In genomic region chr4:132573327-132573726, GRCm38 (mm10) we compare ENCODE assay signal across 11 mouse cellular contexts. TPM values are rescaled to one million over a fixed set of nuclear protein-coding genes. Genes with fewer than 3 reads are reported as not detected.
DNase-seq lines count a peak whose midpoint lies in the region; ATAC-seq and TF ChIP-seq lines count a peak whose summit lies in the region.
"Had no signal": no experiment of that assay in that cellular context is flagged by ENCODE, and none has a peak within 500 bp of the region (broad histone marks: within the 10 kb centered on the region; RNA-seq: fewer than 3 reads in every experiment).

No protein-coding gene starts in this region.

- no peak overlapping the region for H3K4me2 ChIP-seq in forebrain, embryonic 14.5 days (ENCODE audit: low read length)
- no peak overlapping the region for H3K4me2 ChIP-seq in forebrain, embryonic 11.5 days (ENCODE audit: low read depth, low read length, severe bottlenecking)
- H3K4me2 ChIP-seq in liver, embryonic 16.5 days (ENCODE audit: low read depth, low read length) = no peak overlapping the region
- H3K4me2 ChIP-seq in liver, postnatal 0 days (ENCODE audit: low read depth, low read length) = no peak overlapping the region
- H3K4me2 ChIP-seq: neural tube, embryonic 12.5 days had no signal

- H3K79me2 ChIP-seq in macrophage (ENCODE audit: inconsistent target) = peaks cover 100% of the 10 kb centered on the region

- H3K36me3 ChIP-seq in forebrain, embryonic 14.5 days (ENCODE audit: control insufficient read depth, insufficient read depth, low read length) = no peaks in the 10 kb centered on the region
- H3K36me3 ChIP-seq in forebrain, embryonic 11.5 days (ENCODE audit: control insufficient read depth, insufficient read depth, low read length) = no peaks in the 10 kb centered on the region
- no peaks in the 10 kb centered on the region for H3K36me3 ChIP-seq in liver, embryonic 16.5 days (ENCODE audit: control insufficient read depth, insufficient read depth)
- no peaks in the 10 kb centered on the region for H3K36me3 ChIP-seq in liver, postnatal 0 days (replicated peaks; ENCODE audit: insufficient read depth, low read length)
- H3K36me3 ChIP-seq in macrophage (ENCODE audit: inconsistent target) = peaks cover 40% of the 10 kb centered on the region
- H3K36me3 ChIP-seq: midbrain, embryonic 10.5 days; neural tube, embryonic 12.5 days had no signal

- H3K9ac ChIP-seq in forebrain, embryonic 14.5 days (ENCODE audit: low read length) = no peak overlapping the region
- H3K9ac ChIP-seq in forebrain, embryonic 11.5 days (ENCODE audit: low read length) = no peak overlapping the region
- no peak overlapping the region for H3K9ac ChIP-seq in liver, embryonic 16.5 days (ENCODE audit: low read depth, low read length)
- H3K9ac ChIP-seq in liver, postnatal 0 days (replicated peaks) = no peak overlapping the region
- H3K9ac ChIP-seq: neural tube, embryonic 12.5 days had no signal

- H3K27ac ChIP-seq in forebrain, embryonic 14.5 days (ENCODE audit: low read depth, low read length) = no peak overlapping the region
- no peak overlapping the region for H3K27ac ChIP-seq in forebrain, embryonic 11.5 days (ENCODE audit: low read depth, low read length)
- H3K27ac ChIP-seq in liver, embryonic 16.5 days (ENCODE audit: low read length) = no peak overlapping the region
- no peak overlapping the region for H3K27ac ChIP-seq in liver, postnatal 0 days (ENCODE audit: low read depth)
- peak overlapping the region; percentile 86 for H3K27ac ChIP-seq in macrophage
- H3K27ac ChIP-seq: hindbrain, postnatal 0 days; midbrain, embryonic 10.5 days; neural tube, embryonic 12.5 days had no signal

- no peak for TF ChIP-seq EP300 in liver, postnatal 0 days (IDR thresholded peaks at IDR 0.05; ENCODE audit: low read depth)

- DNase-seq in forebrain, embryonic 14.5 days (ENCODE audit: low spot score) = peak; percentile 5
- no peak for DNase-seq in forebrain, embryonic 11.5 days (ENCODE audit: low spot score)
- DNase-seq in liver, postnatal 0 days = no peak
- DNase-seq in right cerebral cortex, adult 18-20 months = no peak
- no peak for DNase-seq in MN1 (ENCODE audit: low spot score)

- H3K9me3 ChIP-seq in forebrain, embryonic 14.5 days (replicated peaks; ENCODE audit: control insufficient read depth, low read length) = no peaks in the 10 kb centered on the region; the same call in 1 of the 2 replicates
- H3K9me3 ChIP-seq in forebrain, embryonic 11.5 days (ENCODE audit: control insufficient read depth, low read length) = no peaks in the 10 kb centered on the region
- H3K9me3 ChIP-seq in liver, embryonic 16.5 days (replicated peaks; ENCODE audit: control insufficient read depth, low read length) = peaks cover 2% of the 10 kb centered on the region
- H3K9me3 ChIP-seq in liver, postnatal 0 days (ENCODE audit: low read length) = no peaks in the 10 kb centered on the region
- H3K9me3 ChIP-seq: neural tube, embryonic 12.5 days had no signal

- H3K4me1 ChIP-seq in forebrain, embryonic 14.5 days (ENCODE audit: control insufficient read depth, insufficient read depth, low read length) = no peaks in the 10 kb centered on the region
- no peaks in the 10 kb centered on the region for H3K4me1 ChIP-seq in forebrain, embryonic 11.5 days (replicated peaks; ENCODE audit: control insufficient read depth, insufficient read depth, low read length)
- peaks cover 2% of the 10 kb centered on the region for H3K4me1 ChIP-seq in liver, embryonic 16.5 days (ENCODE audit: control insufficient read depth, low read depth, low read length)
- H3K4me1 ChIP-seq in liver, postnatal 0 days (ENCODE audit: insufficient read depth) = 0 out of 2 replicates have a peak, but pooled peaks cover 4% of the 10 kb centered on the region
- H3K4me1 ChIP-seq: neural tube, embryonic 12.5 days had no signal

- H3K4me3 ChIP-seq in forebrain, embryonic 14.5 days (ENCODE audit: low read depth, low read length) = no peak overlapping the region
- H3K4me3 ChIP-seq in forebrain, embryonic 11.5 days (ENCODE audit: low read depth, low read length) = no peak overlapping the region
- no peak overlapping the region for H3K4me3 ChIP-seq in liver, embryonic 16.5 days (ENCODE audit: low read depth, low read length)
- H3K4me3 ChIP-seq in liver, postnatal 0 days (ENCODE audit: low read depth, low read length) = no peak overlapping the region
- H3K4me3 ChIP-seq in macrophage (ENCODE audit: inconsistent target) = no peak overlapping the region
- H3K4me3 ChIP-seq: midbrain, embryonic 10.5 days; neural tube, embryonic 12.5 days had no signal

- WGBS in forebrain, embryonic 14.5 days = 27% methylated on average over 11 of the region's 11 CpGs
- WGBS in forebrain, embryonic 11.5 days = 59% methylated on average over 11 of the region's 11 CpGs
- 26% methylated on average over 11 of the region's 11 CpGs for WGBS in liver, embryonic 16.5 days (ENCODE audit: insufficient replicate concordance)
- 26% methylated on average over 11 of the region's 11 CpGs for WGBS in liver, postnatal 0 days (ENCODE audit: insufficient replicate concordance)
- WGBS in macrophage (ENCODE audit: missing documents) = 14% methylated on average over 11 of the region's 11 CpGs

- H3K27me3 ChIP-seq in forebrain, embryonic 14.5 days (replicated peaks; ENCODE audit: control insufficient read depth, insufficient read depth, low read length) = no peaks in the 10 kb centered on the region
- no peaks in the 10 kb centered on the region for H3K27me3 ChIP-seq in forebrain, embryonic 11.5 days (ENCODE audit: control insufficient read depth, insufficient read depth, low read length)
- no peaks in the 10 kb centered on the region for H3K27me3 ChIP-seq in liver, embryonic 16.5 days (ENCODE audit: control insufficient read depth, insufficient read depth, low read depth, low read length)
- H3K27me3 ChIP-seq in liver, postnatal 0 days (ENCODE audit: insufficient read depth, low read length) = no peaks in the 10 kb centered on the region
- H3K27me3 ChIP-seq: neural tube, embryonic 12.5 days had no signal

- no peak for ATAC-seq in forebrain, embryonic 14.5 days
- ATAC-seq in forebrain, embryonic 11.5 days (replicated peaks; ENCODE audit: low FRiP score) = no peak
- 0 out of 2 replicates have a peak, but pooled peaks have one; percentile 21 for ATAC-seq in liver, embryonic 16.5 days (ENCODE audit: low read depth)
- ATAC-seq in liver, postnatal 0 days = no peak
- peak; percentile 48 for ATAC-seq in granulocyte monocyte progenitor cell, adult 5-6 weeks (replicated peaks; ENCODE audit: poor library complexity, severe bottlenecking)
- ATAC-seq: hindbrain, postnatal 0 days had no signal

- TF ChIP-seq CTCF in liver, postnatal 0 days (IDR thresholded peaks at IDR 0.05; ENCODE audit: low read depth) = no peak

RNA-seq across cellular contexts. Expression of gene Ptafr, which starts 9.5 kb away (rescaled TPM):
- polyA plus RNA-seq in forebrain, embryonic 14.5 days (2014; fragmentation: Nextera tagmentation; extraction: Ambion mirVana) = 0.18 and 0.30 TPM in 2 replicates
- 0.25 and 0.40 TPM in 2 replicates for polyA plus RNA-seq in forebrain, embryonic 11.5 days (2014; fragmentation: Nextera tagmentation; extraction: Ambion mirVana)
- polyA plus RNA-seq in liver, embryonic 16.5 days (2015; fragmentation: Nextera tagmentation; extraction: Ambion mirVana) = 0.91 and 1.2 TPM in 2 replicates
- 1.0 and 1.3 TPM in 2 replicates for polyA plus RNA-seq in liver, postnatal 0 days (2015; fragmentation: Nextera tagmentation; extraction: Ambion mirVana)
- 2.4 TPM in 2 replicates for total RNA-seq in granulocyte monocyte progenitor cell, adult 5-6 weeks (2014; fragmentation: Nextera tagmentation)
- 1.2 and 1.4 TPM in 2 replicates for total RNA-seq in granulocyte monocyte progenitor cell, adult 5-6 weeks (2017)
- total RNA-seq in macrophage (2018; cell fraction: chromatin; rRNA removed) = 100 to 1,000 TPM in 8 of 26 experiments, 10 to 100 TPM in 18; 34.4 to 232 (median 82.6) TPM
- 100 to 1,000 TPM; 244 to 546 (median 327) TPM for total RNA-seq in macrophage (2018; cell fraction: cytosol; rRNA removed)
- 100 to 1,000 TPM; 101 to 544 (median 322) TPM for total RNA-seq in macrophage (2018; cell fraction: nucleus; rRNA removed)
- polyA plus RNA-seq in macrophage (2018) = 102 to 269 TPM (median 231 TPM) in 3 replicates

RNA-seq across cellular contexts. Expression of gene Dnajc8, which starts 38.0 kb away (rescaled TPM):
- polyA plus RNA-seq in forebrain, embryonic 14.5 days (2014; fragmentation: Nextera tagmentation; extraction: Ambion mirVana) = 152 and 160 TPM in 2 replicates
- polyA plus RNA-seq in forebrain, embryonic 11.5 days (2014; fragmentation: Nextera tagmentation; extraction: Ambion mirVana) = 208 and 217 TPM in 2 replicates
- 77.7 and 83.4 TPM in 2 replicates for polyA plus RNA-seq in liver, embryonic 16.5 days (2015; fragmentation: Nextera tagmentation; extraction: Ambion mirVana)
- 70.7 and 71.5 TPM in 2 replicates for polyA plus RNA-seq in liver, postnatal 0 days (2015; fragmentation: Nextera tagmentation; extraction: Ambion mirVana)
- 136 and 140 TPM in 2 replicates for total RNA-seq in granulocyte monocyte progenitor cell, adult 5-6 weeks (2014; fragmentation: Nextera tagmentation)
- total RNA-seq in granulocyte monocyte progenitor cell, adult 5-6 weeks (2017) = 369 and 376 TPM in 2 replicates
- total RNA-seq in macrophage (2018; cell fraction: chromatin; rRNA removed) = 100 to 1,000 TPM in 2 of 26 experiments, 10 to 100 TPM in 24; 42.8 to 106 (median 71.4) TPM
- total RNA-seq in macrophage (2018; cell fraction: cytosol; rRNA removed) = 100 to 1,000 TPM in 5 of 26 experiments, 10 to 100 TPM in 21; 78.3 to 119 (median 90.3) TPM
- 10 to 100 TPM; 37.0 to 80.7 (median 58.0) TPM for total RNA-seq in macrophage (2018; cell fraction: nucleus; rRNA removed)
- polyA plus RNA-seq in macrophage (2018) = 98.0 to 366 TPM (median 125 TPM) in 3 replicates

RNA-seq across cellular contexts. Expression of gene Atpif1, which starts 39.9 kb away (rescaled TPM):
- polyA plus RNA-seq in forebrain, embryonic 14.5 days (2014; fragmentation: Nextera tagmentation; extraction: Ambion mirVana) = 1,314 and 1,514 TPM in 2 replicates
- 905 and 906 TPM in 2 replicates for polyA plus RNA-seq in forebrain, embryonic 11.5 days (2014; fragmentation: Nextera tagmentation; extraction: Ambion mirVana)
- polyA plus RNA-seq in liver, embryonic 16.5 days (2015; fragmentation: Nextera tagmentation; extraction: Ambion mirVana) = 1,068 and 1,164 TPM in 2 replicates
- polyA plus RNA-seq in liver, postnatal 0 days (2015; fragmentation: Nextera tagmentation; extraction: Ambion mirVana) = 935 and 945 TPM in 2 replicates
- total RNA-seq in granulocyte monocyte progenitor cell, adult 5-6 weeks (2014; fragmentation: Nextera tagmentation) = 781 and 857 TPM in 2 replicates
- total RNA-seq in granulocyte monocyte progenitor cell, adult 5-6 weeks (2017) = 1,252 and 1,475 TPM in 2 replicates
- 100 to 1,000 TPM in 2 of 26 experiments, 10 to 100 TPM in 24; 20.4 to 119 (median 53.5) TPM for total RNA-seq in macrophage (2018; cell fraction: chromatin; rRNA removed)
- 100 to 1,000 TPM; 377 to 989 (median 481) TPM for total RNA-seq in macrophage (2018; cell fraction: cytosol; rRNA removed)
- total RNA-seq in macrophage (2018; cell fraction: nucleus; rRNA removed) = 100 to 1,000 TPM in 15 of 26 experiments, 10 to 100 TPM in 11; 59.3 to 224 (median 111) TPM
- 516 to 719 TPM (median 630 TPM) in 3 replicates for polyA plus RNA-seq in macrophage (2018)

Comparison
In these comparisons a context has a peak if more than half of its experiments do, and no peak if none do; other contexts are left out.
1. ATAC-seq: peak in liver, embryonic 16.5 days (single experiment) and granulocyte monocyte progenitor cell, adult 5-6 weeks (single experiment); none in forebrain, embryonic 14.5 days (single experiment), forebrain, embryonic 11.5 days (single experiment) and liver, postnatal 0 days (single experiment).
2. RNA of gene Ptafr, which starts 9.5 kb away (polyA plus RNA-seq): 102 to 269 TPM in macrophage; 0.91 to 1.2 TPM in liver, embryonic 16.5 days, 1.0 to 1.3 TPM in liver, postnatal 0 days, 0.25 to 0.40 TPM in forebrain, embryonic 11.5 days and 0.18 to 0.30 TPM in forebrain, embryonic 14.5 days; every median in the first group is over 10 times any median in the second.